Mouse (Mus musculus) lung, postnatal 36 days (tissue): ENCODE data around the gene Ubap2.
A peak's percentile ranks its signal among the peaks of the same experiment; 100 is the strongest.

Source experiments
- DNase-seq: peaks from one replicate; pipeline ENCODE4 v3.0.0; 2022; ENCODE audit warnings: mixed read lengths

Ubap2 gene

GRCm38 (mm10) chr4:41274980-41275850 is at the start of gene Ubap2:
Gene Ubap2, minus strand, starts transcription at chr4:41275144.
- DNase-seq, result peak; percentile 100

- no peak for DNase-seq
Measured at GRCm38 (mm10) chr4:41320971-41321370, 46.0 kb upstream of the Ubap2 start.

- DNase-seq, result no peak
Measured at GRCm38 (mm10) chr4:41318267-41318666, 43.3 kb upstream of the Ubap2 start.

- DNase-seq, result no peak
Measured at GRCm38 (mm10) chr4:41315173-41315572, 40.2 kb upstream of the Ubap2 start.

- peak; percentile 98 for DNase-seq
Measured at GRCm38 (mm10) chr4:41314141-41315129, 39.5 kb upstream of the Ubap2 start, which contains the start of gene Dcaf12. Gene Dcaf12, minus strand, starts transcription at chr4:41314889.

GRCm38 (mm10) chr4:41313722-41314121 is 38.8 kb upstream of the Ubap2 start:
- no peak for DNase-seq

- DNase-seq, result peak; percentile 65
Measured at GRCm38 (mm10) chr4:41310567-41311563, 35.9 kb upstream of the Ubap2 start.

GRCm38 (mm10) chr4:41307406-41307805 is 32.5 kb upstream of the Ubap2 start:
- DNase-seq, result no peak

- peak; percentile 26 for DNase-seq
Measured at GRCm38 (mm10) chr4:41304302-41304701, 29.4 kb upstream of the Ubap2 start.

- no peak for DNase-seq
Measured at GRCm38 (mm10) chr4:41303671-41304070, 28.7 kb upstream of the Ubap2 start.

- no peak for DNase-seq
Measured at GRCm38 (mm10) chr4:41298976-41299375, 24.0 kb upstream of the Ubap2 start.

GRCm38 (mm10) chr4:41295960-41296359 is 21.0 kb upstream of the Ubap2 start:
- no peak for DNase-seq

GRCm38 (mm10) chr4:41295507-41295906 is 20.6 kb upstream of the Ubap2 start:
- no peak for DNase-seq

- no peak for DNase-seq
Measured at GRCm38 (mm10) chr4:41293907-41294306, 19.0 kb upstream of the Ubap2 start.

GRCm38 (mm10) chr4:41289802-41290201 is 14.9 kb upstream of the Ubap2 start:
- DNase-seq, result no peak

- DNase-seq, result peak; percentile 72
Measured at GRCm38 (mm10) chr4:41286420-41286819, 11.5 kb upstream of the Ubap2 start.

- DNase-seq, result peak; percentile 59
Measured at GRCm38 (mm10) chr4:41284087-41284486, 9.1 kb upstream of the Ubap2 start.

GRCm38 (mm10) chr4:41275927-41276326 is 983 bp upstream of the Ubap2 start:
- no peak for DNase-seq

GRCm38 (mm10) chr4:41274377-41274979 is 466 bp downstream of the Ubap2 start:
- no peak for DNase-seq

- DNase-seq, result no peak
Measured at GRCm38 (mm10) chr4:41268133-41268532, 6.8 kb downstream of the Ubap2 start.

- DNase-seq, result peak; percentile 25
Measured at GRCm38 (mm10) chr4:41266350-41266749, 8.6 kb downstream of the Ubap2 start.

GRCm38 (mm10) chr4:41260691-41261090 is 14.3 kb downstream of the Ubap2 start:
- DNase-seq, result no peak
